Mouse (Mus musculus): ENCODE results near the gene Mafb. TPM values are rescaled to one million over a fixed set of nuclear protein-coding genes. Genes with fewer than 3 reads are reported as not detected.

The Mafb gene
- polyA plus RNA-seq, 1 experiment: 4.3 TPM

DNA sequence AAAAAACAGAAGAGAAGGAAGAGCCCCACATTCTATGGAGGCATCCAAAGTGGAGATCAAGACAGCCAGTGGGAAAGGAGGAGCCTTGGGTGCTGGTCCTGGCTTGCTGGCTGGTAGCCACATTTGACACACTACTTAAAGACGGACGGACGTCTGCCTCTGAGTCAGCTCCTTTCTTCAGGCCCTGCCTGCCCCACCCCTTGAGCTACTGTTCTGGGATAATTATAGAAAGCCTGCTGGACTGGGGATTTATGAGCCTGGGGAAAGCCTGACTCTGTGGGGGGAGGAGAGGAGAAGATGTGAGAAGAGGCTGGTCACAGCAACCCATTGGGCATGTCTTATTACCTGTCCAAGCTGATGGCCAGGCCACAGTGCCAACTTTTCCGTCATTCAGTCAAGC lies 45.0 kb downstream of the Mafb start:
- TF ChIP-seq CTCF (IDR thresholded peaks at IDR 0.05; ENCODE audit: borderline replicate concordance, insufficient read depth, low read depth, low read length) (no peak), POLR2A (IDR thresholded peaks at IDR 0.05; ENCODE audit: borderline replicate concordance, insufficient read depth, low read length) (no peak)
- 42% methylated on average over 4 of the region's 4 CpGs for WGBS
- H3K27ac ChIP-seq (ENCODE audit: insufficient read depth, low read length): no peak overlapping the region
- no peaks in the 10 kb centered on the region for H3K27me3 ChIP-seq (ENCODE audit: control insufficient read depth, insufficient read depth, low read length)
- no peak for DNase-seq
- H3K4me1 ChIP-seq (ENCODE audit: control insufficient read depth, insufficient read depth, low read length): no peaks in the 10 kb centered on the region
- H3K4me3 ChIP-seq (replicated peaks; ENCODE audit: insufficient read depth, low read depth, low read length): no peak overlapping the region

DNA sequence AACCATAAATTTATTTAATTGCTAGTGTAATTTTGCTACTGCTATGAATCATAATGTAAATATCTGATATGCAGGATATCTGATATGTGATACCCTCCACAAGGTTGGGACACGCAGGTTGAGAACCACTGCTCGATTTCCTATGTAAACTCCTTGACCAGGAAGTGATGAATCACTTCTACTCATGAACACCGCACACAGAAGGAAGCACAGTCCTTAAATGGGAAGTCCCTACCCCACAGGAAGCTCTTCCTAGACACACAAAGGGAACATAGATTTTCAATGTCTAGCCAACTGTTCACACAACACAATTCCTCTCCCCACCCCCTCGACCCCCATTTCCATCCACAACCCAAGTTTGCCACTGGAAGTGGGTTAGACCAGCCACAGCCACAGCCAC lies 48.6 kb downstream of the Mafb start:
- H3K4me1 ChIP-seq (ENCODE audit: control insufficient read depth, insufficient read depth, low read length): no peaks in the 10 kb centered on the region
- no peaks in the 10 kb centered on the region for H3K27me3 ChIP-seq (ENCODE audit: control insufficient read depth, insufficient read depth, low read length)
- no peak for DNase-seq
- H3K27ac ChIP-seq (ENCODE audit: insufficient read depth, low read length): no peak overlapping the region
- TF ChIP-seq CTCF (IDR thresholded peaks at IDR 0.05; ENCODE audit: borderline replicate concordance, insufficient read depth, low read depth, low read length) (no peak), POLR2A (IDR thresholded peaks at IDR 0.05; ENCODE audit: borderline replicate concordance, insufficient read depth, low read length) (no peak)
- H3K4me3 ChIP-seq (replicated peaks; ENCODE audit: insufficient read depth, low read depth, low read length): no peak overlapping the region
- WGBS: 89% methylated on average over 4 of the region's 4 CpGs

Other genes with a start within 250 kb of the Mafb start
- gene Gm826, start 32.9 kb downstream of the Mafb start, polyA plus RNA-seq (2012; rRNA removed): 0.18 TPM in 1 of 2 replicates, not detected in the other